Mouse (Mus musculus) fibroblast of lung, adult 2 months (primary cell): Measurements from ENCODE around the gene Gna14.
A peak's percentile ranks its signal among the peaks of the same experiment; 100 is the strongest.

Source experiments
- DNase-seq: peaks from one replicate; pipeline ENCODE4 v3.0.0-alpha.2; 2011; ENCODE audit warnings: low read depth

Gene Gna14

GRCm38 (mm10) chr19:16514201-16514600 lies 78.6 kb downstream of the Gna14 start:
- DNase-seq = no peak

GRCm38 (mm10) chr19:16518569-16518968 lies 83.0 kb downstream of the Gna14 start:
- DNase-seq = no peak

- no peak for DNase-seq
These were observed 85.0 kb downstream of the Gna14 start for GRCm38 (mm10) chr19:16520608-16521007.

GRCm38 (mm10) chr19:16526302-16526880 lies 90.8 kb downstream of the Gna14 start:
- DNase-seq = no peak

- DNase-seq = no peak
These were observed 91.5 kb downstream of the Gna14 start for GRCm38 (mm10) chr19:16527031-16527430.

- DNase-seq = no peak
These were observed 92.8 kb downstream of the Gna14 start for GRCm38 (mm10) chr19:16528225-16528828.

GRCm38 (mm10) chr19:16529293-16529920 lies 93.8 kb downstream of the Gna14 start:
- no peak for DNase-seq

GRCm38 (mm10) chr19:16529999-16530398 lies 94.4 kb downstream of the Gna14 start:
- DNase-seq = no peak

- no peak for DNase-seq
These were observed 98.7 kb downstream of the Gna14 start for GRCm38 (mm10) chr19:16534311-16534710.

GRCm38 (mm10) chr19:16538416-16538815 lies 102.9 kb downstream of the Gna14 start:
- no peak for DNase-seq

- DNase-seq = no peak
These were observed 108.1 kb downstream of the Gna14 start for GRCm38 (mm10) chr19:16543688-16544087.

- no peak for DNase-seq
These were observed 121.4 kb downstream of the Gna14 start for GRCm38 (mm10) chr19:16556988-16557387.

GRCm38 (mm10) chr19:16557971-16558370 lies 122.4 kb downstream of the Gna14 start:
- DNase-seq = no peak

GRCm38 (mm10) chr19:16558570-16558969 lies 123.0 kb downstream of the Gna14 start:
- peak; percentile 71 for DNase-seq

GRCm38 (mm10) chr19:16559243-16559896 lies 123.8 kb downstream of the Gna14 start:
- peak; percentile 45 for DNase-seq

GRCm38 (mm10) chr19:16562676-16563075 lies 127.1 kb downstream of the Gna14 start:
- DNase-seq = peak; percentile 82

GRCm38 (mm10) chr19:16576790-16577189 lies 141.2 kb downstream of the Gna14 start:
- no peak for DNase-seq

GRCm38 (mm10) chr19:16579656-16580260 lies 144.2 kb downstream of the Gna14 start:
- DNase-seq = no peak

- no peak for DNase-seq
These were observed 144.9 kb downstream of the Gna14 start for GRCm38 (mm10) chr19:16580501-16580900.

- no peak for DNase-seq
These were observed 149.0 kb downstream of the Gna14 start for GRCm38 (mm10) chr19:16584546-16584945.

GRCm38 (mm10) chr19:16585379-16585778 lies 149.8 kb downstream of the Gna14 start:
- no peak for DNase-seq

- DNase-seq = peak; percentile 97
These were observed 157.9 kb downstream of the Gna14 start for GRCm38 (mm10) chr19:16593256-16593974.
